Mouse (Mus musculus) layer of hippocampus, postnatal 36 days (tissue): ENCODE results near the gene B4galnt4. TPM values are rescaled to one million over a fixed set of nuclear protein-coding genes. Genes with fewer than 3 reads are reported as not detected.

Source experiments
- DNase-seq, 2 experiments: peaks; one replicate each; pipeline ENCODE4 v3.0.0; 2022
- total RNA-seq, 2 experiments: library from RNA; stranded (reverse); gene quantifications; 2 replicates each; pipeline ENCODE4 v1.2.3; 2021

The B4galnt4 gene
- total RNA-seq, 2 experiments from 2014 or later = 92.2 to 92.3 TPM

GRCm38 (mm10) chr7:141041661-141042060, 19.2 kb upstream of the B4galnt4 start:
- DNase-seq = peak in 1 of 2 experiments; percentile 40

GRCm38 (mm10) chr7:141042539-141042938, 18.4 kb upstream of the B4galnt4 start:
- DNase-seq = no peak

- no peak for DNase-seq
Measured at GRCm38 (mm10) chr7:141046931-141047580, 13.8 kb upstream of the B4galnt4 start.

GRCm38 (mm10) chr7:141047581-141048225, 13.2 kb upstream of the B4galnt4 start:
- peak; percentile 74 to 78 for DNase-seq

- DNase-seq = peak; percentile 86
Measured at GRCm38 (mm10) chr7:141048226-141049218, 12.4 kb upstream of the B4galnt4 start.

- no peak for DNase-seq
Measured at GRCm38 (mm10) chr7:141049326-141049725, 11.6 kb upstream of the B4galnt4 start.

GRCm38 (mm10) chr7:141051060-141051685, 9.7 kb upstream of the B4galnt4 start:
- DNase-seq = no peak

- DNase-seq = no peak
Measured at GRCm38 (mm10) chr7:141052016-141052415, 8.9 kb upstream of the B4galnt4 start.

GRCm38 (mm10) chr7:141052421-141052820, 8.5 kb upstream of the B4galnt4 start:
- no peak for DNase-seq

- no peak for DNase-seq
Measured at GRCm38 (mm10) chr7:141055785-141056184, 5.1 kb upstream of the B4galnt4 start.

GRCm38 (mm10) chr7:141056976-141057375, 3.9 kb upstream of the B4galnt4 start:
- DNase-seq = no peak

- no peak for DNase-seq
Measured at GRCm38 (mm10) chr7:141057541-141057940, 3.4 kb upstream of the B4galnt4 start.

- DNase-seq = no peak
Measured at GRCm38 (mm10) chr7:141058601-141059341, 2.1 kb upstream of the B4galnt4 start.

- DNase-seq = no peak
Measured at GRCm38 (mm10) chr7:141059929-141060328, 975 bp upstream of the B4galnt4 start.

- DNase-seq = no peak
Measured at GRCm38 (mm10) chr7:141061269-141061692, 377 bp downstream of the B4galnt4 start.

- DNase-seq = no peak
Measured at GRCm38 (mm10) chr7:141062525-141062924, 1.6 kb downstream of the B4galnt4 start.

GRCm38 (mm10) chr7:141063353-141063752, 2.4 kb downstream of the B4galnt4 start:
- no peak for DNase-seq

- DNase-seq = no peak
Measured at GRCm38 (mm10) chr7:141064175-141064574, 3.3 kb downstream of the B4galnt4 start.

GRCm38 (mm10) chr7:141064576-141064975, 3.7 kb downstream of the B4galnt4 start:
- no peak for DNase-seq

GRCm38 (mm10) chr7:141068351-141068750, 7.4 kb downstream of the B4galnt4 start:
- DNase-seq = no peak

- peak; percentile 71 to 73 for DNase-seq
Measured at GRCm38 (mm10) chr7:141070058-141070862, 9.4 kb downstream of the B4galnt4 start.
